Mouse (Mus musculus) liver (tissue): Measurements from ENCODE around the gene Dhx36.

Experiments used
- DNase-seq: peaks from one replicate; pipeline ENCODE4 v3.0.0-alpha.2; 2020; ENCODE audit warnings: mixed read lengths

The Dhx36 gene

GRCm38 (mm10) chr3:62418387-62419138 lies 88.2 kb downstream of the Dhx36 start:
- DNase-seq, result no peak
